Mouse (Mus musculus): ENCODE measurements around the gene Rbmxl2. TPM values are rescaled to one million over a fixed set of nuclear protein-coding genes. Genes with fewer than 3 reads are reported as not detected.

Gene Rbmxl2
- polyA plus RNA-seq, 1 experiment from 2014 or later: not detected

DNA sequence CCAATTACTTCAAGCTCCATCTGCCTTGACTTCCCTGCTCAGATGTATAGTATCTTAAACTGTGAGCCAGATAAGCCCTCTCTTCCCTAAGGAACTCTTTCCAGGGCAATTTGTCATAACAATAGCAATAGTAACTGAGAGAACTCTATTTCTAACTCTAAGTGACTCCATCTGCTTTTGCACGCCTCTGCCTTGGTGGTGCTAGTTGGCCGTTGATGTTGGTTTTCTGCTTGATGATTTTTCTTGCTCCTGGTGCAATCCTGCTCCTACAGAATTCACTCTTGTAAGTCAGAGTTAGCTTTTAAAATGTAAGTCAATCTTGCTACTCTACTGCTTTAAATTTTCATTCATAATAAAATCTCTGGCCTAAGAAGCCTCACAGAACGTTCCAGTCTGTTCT, 44.1 kb downstream of the Rbmxl2 start:
- H3K9me3 ChIP-seq: no peaks in the 10 kb centered on the region
- no peaks in the 10 kb centered on the region for H3K4me1 ChIP-seq
- no peak overlapping the region for H3K9ac ChIP-seq
- WGBS: 87% methylated on average over 3 of the region's 3 CpGs
- H3K4me3 ChIP-seq: no peak overlapping the region
- no peak overlapping the region for H3K4me2 ChIP-seq (replicated peaks)
- no peak overlapping the region for H3K27ac ChIP-seq
- no peaks in the 10 kb centered on the region for H3K27me3 ChIP-seq
- H3K36me3 ChIP-seq: no peaks in the 10 kb centered on the region
- ATAC-seq (ENCODE audit: low FRiP score, low read depth): no peak

DNA sequence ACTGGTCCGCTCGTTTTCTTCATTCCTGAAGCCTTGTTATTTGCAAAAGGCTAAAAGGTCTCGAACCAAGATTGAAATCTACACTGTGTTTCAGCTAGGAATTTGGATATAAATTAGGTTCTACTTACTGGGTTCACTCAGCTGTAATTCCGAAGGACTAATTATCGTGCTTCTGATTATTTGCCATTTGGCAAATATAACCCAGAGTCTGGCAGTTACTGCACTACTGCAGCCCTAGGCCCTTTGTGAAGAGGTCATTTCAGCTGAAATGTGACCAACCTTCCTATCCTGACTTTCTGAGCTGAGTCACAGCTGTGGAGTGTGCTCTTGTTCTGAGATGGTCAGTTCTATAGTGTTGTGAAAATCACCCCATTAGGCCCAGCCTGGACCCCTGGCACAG, 50.7 kb downstream of the Rbmxl2 start:
- WGBS: 71% methylated on average over 5 of the region's 5 CpGs
- no peaks in the 10 kb centered on the region for H3K36me3 ChIP-seq

More for the DNA sequence above, 50.7 kb downstream of the Rbmxl2 start:
- H3K27me3 ChIP-seq: no peaks in the 10 kb centered on the region
- no peak overlapping the region for H3K4me3 ChIP-seq
- H3K9me3 ChIP-seq: no peaks in the 10 kb centered on the region
- no peak overlapping the region for H3K9ac ChIP-seq
- ATAC-seq (ENCODE audit: low FRiP score, low read depth): no peak
- H3K27ac ChIP-seq: no peak overlapping the region
- no peaks in the 10 kb centered on the region for H3K4me1 ChIP-seq
- H3K4me2 ChIP-seq (replicated peaks): no peak overlapping the region

Other genes with a start within 250 kb of the Rbmxl2 start
- not detected in 2 replicates for gene Olfr6, start 245.5 kb upstream of the Rbmxl2 start, polyA plus RNA-seq (2015; fragmentation: Nextera tagmentation; extraction: Ambion mirVana)
- gene Olfr711, start 234.0 kb upstream of the Rbmxl2 start, polyA plus RNA-seq (2015; fragmentation: Nextera tagmentation; extraction: Ambion mirVana): not detected in 2 replicates
- gene Olfr2, start 203.4 kb upstream of the Rbmxl2 start, polyA plus RNA-seq (2015; fragmentation: Nextera tagmentation; extraction: Ambion mirVana): not detected in 2 replicates
- not detected in 2 replicates for gene Olfr713, start 178.3 kb upstream of the Rbmxl2 start, polyA plus RNA-seq (2015; fragmentation: Nextera tagmentation; extraction: Ambion mirVana)
- not detected in 2 replicates for gene Olfr714, start 138.5 kb upstream of the Rbmxl2 start, polyA plus RNA-seq (2015; fragmentation: Nextera tagmentation; extraction: Ambion mirVana)
- gene Olfr17, start 116.2 kb upstream of the Rbmxl2 start, polyA plus RNA-seq (2015; fragmentation: Nextera tagmentation; extraction: Ambion mirVana): not detected in 2 replicates
- not detected in 2 replicates for gene Olfr715b, start 99.1 kb upstream of the Rbmxl2 start, polyA plus RNA-seq (2015; fragmentation: Nextera tagmentation; extraction: Ambion mirVana)
- gene Olfr715, start 78.4 kb upstream of the Rbmxl2 start, polyA plus RNA-seq (2015; fragmentation: Nextera tagmentation; extraction: Ambion mirVana): not detected in 2 replicates
- gene Olfr716, start 71.1 kb upstream of the Rbmxl2 start, polyA plus RNA-seq (2015; fragmentation: Nextera tagmentation; extraction: Ambion mirVana): not detected in 2 replicates
- not detected in 2 replicates for gene Nlrp14, start 42.5 kb upstream of the Rbmxl2 start, polyA plus RNA-seq (2015; fragmentation: Nextera tagmentation; extraction: Ambion mirVana)
- gene Syt9, start 161.3 kb downstream of the Rbmxl2 start, polyA plus RNA-seq (2015; fragmentation: Nextera tagmentation; extraction: Ambion mirVana): 2.7 and 3.0 TPM in 2 replicates